Mouse (Mus musculus) lung, postnatal 25 days (tissue): ENCODE data around the gene Ncapd2.

Experiments
- DNase-seq: peaks from one replicate; pipeline ENCODE4 v3.0.0; 2022; ENCODE audit warnings: low spot score

The Ncapd2 gene

DNA sequence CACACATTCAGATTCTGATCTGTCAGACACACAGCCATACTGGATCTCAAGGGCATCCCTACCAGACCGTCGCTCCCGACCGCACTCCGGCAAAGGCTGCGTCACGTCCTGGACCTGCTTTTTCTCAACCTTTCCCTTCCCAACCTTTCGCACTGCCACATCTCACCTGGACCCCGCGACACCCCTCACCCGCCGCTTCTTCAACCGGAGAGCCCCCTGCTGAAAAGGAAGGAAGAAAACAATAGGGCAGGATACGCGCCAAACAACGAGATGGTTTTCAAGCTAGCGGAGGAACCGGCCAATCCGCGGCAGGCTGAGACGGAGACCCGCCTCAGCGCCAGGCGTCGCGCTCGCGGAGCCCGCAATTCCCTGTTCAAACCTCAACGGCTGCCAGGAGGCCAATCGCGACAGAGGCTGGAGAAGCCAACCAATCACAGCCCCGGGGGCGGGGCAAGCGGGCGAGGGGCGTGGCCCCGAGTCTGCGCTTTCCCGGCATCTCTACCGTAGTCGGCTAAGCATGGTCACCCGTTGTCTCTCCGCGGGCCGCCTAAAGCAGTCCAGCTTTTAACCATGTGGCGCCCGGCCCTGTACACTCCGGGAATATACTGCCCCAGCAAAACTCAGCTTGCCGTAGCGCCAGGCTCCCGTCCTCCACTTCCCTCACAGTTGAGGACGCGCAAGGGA is at the start of gene Ncapd2, which contains the start of gene Mrpl51:
Ncapd2 (minus strand) TSS at position 370 of the 684 bp plus-strand sequence.
Mrpl51 (plus strand) TSS at position 470 of the 684 bp plus-strand sequence.
- peak; percentile 98 for DNase-seq

DNA sequence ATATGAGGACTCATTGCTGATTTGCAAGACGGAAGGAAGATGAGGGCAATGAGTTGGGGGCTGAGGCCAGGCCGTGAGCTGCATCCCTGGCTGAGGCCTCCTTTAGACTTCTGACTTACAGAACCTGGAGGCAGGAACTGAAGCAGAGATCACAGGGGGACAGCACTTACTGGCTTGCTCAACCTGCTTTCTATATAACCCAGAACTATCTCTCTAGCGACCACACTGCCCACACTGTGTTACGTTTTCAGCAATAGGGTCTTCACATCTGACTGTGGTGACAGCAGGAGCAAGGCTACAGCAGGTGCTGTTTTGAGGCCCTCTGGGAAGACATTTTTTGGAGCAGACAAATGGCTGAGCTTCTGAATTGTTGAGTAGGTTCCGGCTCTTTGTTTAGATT is 49.1 kb upstream of the Ncapd2 start:
- no peak for DNase-seq

DNA sequence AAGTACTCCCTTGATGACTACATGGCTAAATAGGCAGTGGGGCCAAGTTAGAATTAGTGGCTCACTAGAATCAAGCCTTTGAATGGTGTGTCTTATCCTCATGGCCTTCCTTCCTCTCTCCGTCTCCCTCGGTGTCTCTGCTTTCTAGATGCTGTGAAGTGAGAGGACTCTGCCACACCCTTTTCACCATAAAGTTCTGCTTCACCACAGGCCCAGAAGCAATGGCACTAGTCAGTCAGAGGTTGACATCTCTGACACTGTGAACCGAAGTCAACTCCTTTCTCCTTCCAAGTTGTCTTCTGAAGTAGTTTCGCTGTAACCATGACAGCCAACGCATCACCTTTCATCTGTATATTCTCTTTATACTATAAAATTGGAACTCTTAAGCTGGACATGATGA is 48.0 kb upstream of the Ncapd2 start:
- no peak for DNase-seq

DNA sequence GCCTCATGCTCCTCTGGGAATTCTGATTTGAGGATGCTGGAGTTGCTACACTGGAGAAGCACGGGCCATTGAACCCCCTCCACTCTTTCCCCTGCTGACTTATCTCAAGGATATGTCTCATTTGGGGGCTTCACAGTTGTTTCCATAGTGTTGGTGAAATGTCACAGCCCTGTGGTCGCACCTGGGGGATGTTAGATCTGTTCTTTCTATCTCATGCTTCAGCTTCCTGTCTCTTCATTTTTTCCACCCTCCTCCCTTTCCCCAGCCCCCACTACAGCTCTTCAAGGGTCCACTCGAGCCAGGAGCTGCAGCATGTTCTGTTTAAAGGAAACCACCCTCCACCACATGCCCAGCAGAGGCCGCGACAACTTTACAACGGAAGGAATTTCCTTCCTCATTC is 46.9 kb upstream of the Ncapd2 start:
- DNase-seq, result no peak

DNA sequence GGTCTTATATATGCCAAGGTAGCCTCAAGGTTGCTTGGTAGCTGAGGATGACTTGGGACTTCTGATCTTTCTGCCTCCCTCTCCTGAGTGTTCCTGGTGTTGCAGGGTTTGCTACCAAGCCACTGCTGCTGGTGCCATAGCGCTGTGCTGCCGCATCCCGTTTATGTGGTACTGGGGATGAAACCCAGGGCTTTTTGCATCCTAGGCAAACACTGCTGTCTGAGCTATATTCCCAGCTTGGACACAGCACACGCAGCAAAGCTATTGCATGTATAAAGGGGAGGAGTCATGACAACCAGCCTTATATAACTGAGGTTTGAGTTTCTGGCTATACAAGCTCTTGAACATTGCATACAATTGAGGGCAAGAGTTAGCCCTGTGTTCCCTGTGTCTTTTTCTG is 45.9 kb upstream of the Ncapd2 start:
- no peak for DNase-seq

DNA sequence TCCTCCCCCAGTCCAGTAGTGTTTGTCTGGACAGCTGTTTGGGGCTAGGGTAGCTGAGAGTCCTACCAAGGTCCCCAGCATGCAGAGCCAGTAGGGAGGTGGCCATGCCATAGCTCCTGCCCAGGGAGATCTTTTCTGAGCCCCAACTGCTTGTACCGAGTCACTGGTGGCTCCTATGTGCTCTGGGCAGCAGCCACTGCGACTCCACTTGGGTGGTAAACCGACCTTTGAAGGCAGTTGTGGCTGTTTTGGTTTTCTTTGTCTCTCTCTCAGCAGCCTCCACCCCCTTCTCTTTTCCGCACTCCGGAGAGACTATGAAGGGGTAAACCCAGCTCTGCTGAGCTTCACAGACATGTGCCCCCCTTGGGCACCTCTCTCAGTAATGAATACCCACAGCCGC is 45.3 kb upstream of the Ncapd2 start, which contains the start of gene Cd27:
Cd27 (minus strand) TSS at position 229 of the 400 bp plus-strand sequence.
- DNase-seq, result no peak

DNA sequence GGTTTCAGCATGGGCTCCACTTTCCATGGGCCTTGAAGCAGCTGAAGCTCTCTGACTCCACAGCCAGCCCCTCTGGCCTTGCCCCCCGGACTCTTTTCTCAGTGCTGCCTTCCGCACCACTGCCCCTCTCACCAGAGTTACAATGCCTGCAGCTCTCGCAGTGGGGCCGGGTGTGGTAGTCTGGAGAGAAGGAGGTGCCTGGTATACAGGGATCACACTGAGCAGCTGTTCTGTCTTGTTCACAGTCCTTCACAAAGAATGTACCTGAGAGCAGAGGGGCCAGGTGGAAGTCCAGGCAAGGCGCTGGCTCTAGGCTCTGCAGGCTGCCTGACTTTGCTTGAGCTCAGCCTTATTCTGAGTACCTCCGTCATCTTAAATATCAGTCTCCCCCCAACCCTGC is 44.8 kb upstream of the Ncapd2 start:
- no peak for DNase-seq

DNA sequence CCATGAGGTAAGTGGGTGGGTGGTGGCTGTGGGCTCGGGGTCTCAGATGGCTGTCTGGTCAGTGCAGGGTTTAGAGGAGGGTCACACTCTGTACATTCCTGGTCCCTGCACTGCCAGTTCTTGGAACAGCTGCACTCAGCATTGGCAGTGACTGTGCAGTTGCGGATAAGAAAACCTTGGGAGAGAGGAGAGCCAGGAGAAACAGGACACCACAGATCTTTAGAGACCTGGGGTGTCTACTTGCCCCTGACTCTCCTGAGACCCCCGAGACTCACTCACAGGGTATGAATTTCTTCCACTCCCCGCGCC is 43.0 kb upstream of the Ncapd2 start:
- DNase-seq, result no peak

DNA sequence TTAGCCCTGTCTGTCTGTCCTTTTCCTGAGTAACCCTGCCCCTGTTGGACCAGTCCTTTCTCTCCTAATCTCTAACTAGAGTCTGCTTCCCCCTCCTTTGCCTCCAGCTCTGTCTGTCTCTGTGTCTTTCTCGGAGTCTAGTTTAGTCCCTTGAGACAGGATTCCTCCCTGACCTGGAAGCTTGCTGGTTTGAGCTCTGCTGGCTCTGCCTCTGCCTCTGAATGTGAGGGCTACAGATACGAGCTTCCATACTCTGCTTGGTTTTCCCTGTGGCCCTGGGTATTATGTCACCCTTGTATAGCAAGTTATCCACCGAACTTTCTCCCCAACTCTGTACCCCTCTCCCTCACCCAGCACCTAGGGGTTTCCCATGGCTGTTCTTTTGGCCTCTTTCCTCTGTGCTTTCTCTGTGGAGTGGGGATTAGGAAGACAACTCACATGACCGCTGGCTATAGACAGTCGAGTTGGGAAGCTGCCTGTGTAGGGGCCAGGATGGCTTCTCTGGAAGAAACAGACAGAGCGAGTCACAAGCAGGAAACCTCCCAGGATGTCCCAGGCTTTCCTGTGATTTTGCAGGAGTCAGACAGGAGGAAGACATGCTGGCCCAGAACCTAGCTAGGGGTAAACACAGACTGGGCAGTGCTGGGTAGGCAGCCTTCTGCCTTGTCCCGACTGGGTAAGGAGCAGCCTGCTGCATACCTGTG is 42.5 kb upstream of the Ncapd2 start:
- DNase-seq, result peak; percentile 47

DNA sequence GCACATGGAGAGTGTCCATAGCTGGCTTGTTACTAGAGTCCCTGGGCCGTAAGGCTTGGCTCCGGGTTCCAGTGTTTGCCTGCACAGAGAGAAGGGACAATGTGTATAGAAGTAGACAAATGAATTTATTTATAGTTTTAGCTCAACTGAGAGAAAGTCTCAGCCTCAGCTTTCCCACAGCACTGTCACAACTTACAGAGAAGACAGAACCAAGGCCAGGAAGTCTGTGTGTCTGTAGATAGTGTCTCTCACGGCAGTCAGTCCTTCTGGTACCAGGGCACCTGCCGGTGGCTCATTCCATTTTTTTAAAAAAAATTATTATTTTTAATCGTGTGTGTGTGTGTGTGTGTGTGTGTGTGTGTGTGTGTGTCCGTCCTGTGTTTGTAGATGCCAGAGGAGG is 41.0 kb upstream of the Ncapd2 start:
- no peak for DNase-seq

DNA sequence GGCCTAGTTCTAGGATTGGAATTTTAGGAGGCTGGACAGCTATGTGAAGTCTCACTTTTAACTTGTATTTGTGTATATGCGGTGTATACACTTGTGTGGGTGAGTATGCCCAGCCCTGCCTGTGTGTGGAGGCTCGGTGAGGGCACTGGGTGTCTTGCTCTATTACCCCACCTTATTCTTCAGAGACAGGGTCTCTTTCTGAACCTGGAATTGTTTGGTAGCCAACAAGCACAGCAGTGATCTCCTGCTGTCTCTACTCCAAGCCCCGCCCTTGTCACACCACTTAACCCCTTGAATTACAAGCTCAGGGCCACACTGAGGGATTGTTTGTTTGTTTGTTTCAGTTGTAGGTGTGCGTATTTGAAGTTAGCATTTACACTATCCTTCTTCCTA is 40.5 kb upstream of the Ncapd2 start:
- no peak for DNase-seq

DNA sequence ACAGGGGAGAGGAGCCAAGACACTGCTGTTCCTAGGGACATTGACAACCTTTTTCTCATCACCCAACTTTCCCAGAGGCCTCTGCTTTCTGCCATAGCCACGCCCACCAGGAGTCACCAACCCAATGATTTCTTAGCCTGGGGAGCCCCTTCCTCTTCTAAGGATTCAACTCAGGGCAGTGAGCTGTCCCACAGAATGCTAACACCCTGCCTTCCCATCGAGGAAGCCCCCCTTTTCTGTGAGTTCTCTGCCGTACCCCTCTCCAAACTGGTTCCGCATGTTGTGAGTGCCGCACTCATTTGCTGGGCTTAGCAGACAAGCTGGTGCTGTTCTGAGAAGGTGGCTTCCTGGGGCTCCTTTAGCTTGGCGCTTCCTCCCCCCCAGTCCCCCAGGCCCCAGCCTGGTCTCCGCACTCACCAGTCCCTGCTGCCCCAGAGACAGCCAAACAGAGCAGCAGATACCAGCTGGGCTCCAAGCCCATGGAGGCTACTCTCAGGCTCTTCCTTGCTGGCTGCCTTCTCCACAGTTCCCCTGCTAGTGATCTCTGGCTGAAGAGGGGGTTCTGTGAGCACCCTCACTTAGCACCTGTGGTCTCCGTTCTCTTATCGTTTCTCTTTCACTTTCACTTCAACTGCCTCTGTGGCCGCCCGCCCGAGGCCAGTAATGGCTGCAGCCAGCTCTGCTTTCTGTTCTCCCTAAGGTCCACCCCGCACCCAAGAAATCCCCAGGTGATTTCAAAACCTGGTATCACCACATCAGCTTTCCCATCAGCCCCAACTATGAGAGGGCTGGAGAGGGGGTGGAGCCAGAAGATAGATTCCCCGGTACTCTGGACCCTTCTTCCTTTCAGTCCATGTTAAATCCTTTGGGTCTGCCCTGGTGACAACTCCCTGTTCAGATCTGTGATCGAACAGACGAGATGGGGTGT is 39.9 kb upstream of the Ncapd2 start, which contains the start of gene Tapbpl:
Tapbpl (minus strand) TSS at position 744 of the 928 bp plus-strand sequence.
- DNase-seq, result peak; percentile 76

DNA sequence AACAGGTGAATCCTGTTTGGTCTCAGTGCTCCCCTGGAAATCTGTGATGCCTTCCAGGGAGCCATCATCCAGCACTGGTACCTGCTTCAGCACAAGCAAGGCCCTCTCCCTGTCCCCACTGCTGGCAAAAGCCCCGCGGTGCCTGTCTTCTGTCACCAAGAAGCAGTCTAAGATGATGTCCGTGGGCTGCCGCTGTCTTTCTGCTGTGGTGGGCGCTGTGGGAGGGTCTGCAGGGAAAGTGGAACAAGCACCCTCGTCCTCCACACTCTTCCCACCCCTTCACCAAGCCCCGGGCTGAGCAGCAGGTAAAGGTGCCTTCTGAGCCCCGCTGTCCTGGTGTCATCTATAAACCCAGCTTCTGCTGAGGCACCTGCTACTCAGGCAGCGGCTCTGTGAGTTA is 39.1 kb upstream of the Ncapd2 start:
- DNase-seq, result no peak

DNA sequence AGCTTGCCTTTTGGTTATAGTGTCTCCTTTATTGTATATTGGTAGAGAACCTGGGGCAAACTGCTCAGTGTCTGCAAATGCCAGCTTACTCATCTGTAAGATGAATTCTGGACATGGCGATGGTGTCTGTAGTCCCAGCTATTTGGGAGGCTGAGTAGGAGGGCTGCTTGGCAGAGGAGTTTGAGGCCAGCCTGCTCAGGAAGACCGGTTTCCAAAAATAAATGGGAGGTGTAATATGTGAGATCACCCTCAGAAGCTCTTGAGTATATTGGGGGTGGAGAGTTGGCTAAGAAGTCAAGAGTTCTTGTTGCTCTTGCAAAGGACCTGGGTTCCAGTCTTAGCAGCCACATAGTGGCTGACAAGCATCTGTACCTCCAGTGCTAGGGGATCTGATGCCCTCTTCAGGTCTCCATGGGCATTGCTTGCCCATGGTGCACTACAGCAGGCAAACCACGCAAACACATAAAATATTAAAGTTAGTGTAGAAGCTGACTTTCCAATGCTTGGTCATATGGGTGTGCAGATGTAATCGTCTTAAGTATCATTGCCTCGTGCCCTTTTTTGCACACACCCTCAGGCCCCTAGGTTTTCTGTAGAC is 34.1 kb upstream of the Ncapd2 start:
- no peak for DNase-seq

DNA sequence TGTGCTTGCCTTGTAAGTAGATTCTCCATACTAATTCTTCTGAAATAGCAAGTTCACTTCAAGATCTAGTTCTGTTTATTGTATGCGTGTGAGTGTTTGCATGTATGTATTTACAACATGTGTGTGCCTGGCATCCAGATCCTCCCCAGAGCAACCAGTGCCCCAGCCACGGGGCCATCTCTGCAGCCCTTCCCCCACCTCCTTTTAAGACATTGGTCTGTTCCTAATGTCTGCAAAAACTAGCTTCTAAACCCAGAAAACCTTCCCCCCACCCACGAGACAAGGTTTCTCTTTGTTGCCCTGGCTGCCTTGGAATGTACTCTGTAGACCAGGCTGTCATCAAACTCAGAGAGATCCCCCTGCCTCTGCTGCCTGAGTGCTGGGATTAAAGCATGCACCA is 31.1 kb upstream of the Ncapd2 start:
- no peak for DNase-seq

DNA sequence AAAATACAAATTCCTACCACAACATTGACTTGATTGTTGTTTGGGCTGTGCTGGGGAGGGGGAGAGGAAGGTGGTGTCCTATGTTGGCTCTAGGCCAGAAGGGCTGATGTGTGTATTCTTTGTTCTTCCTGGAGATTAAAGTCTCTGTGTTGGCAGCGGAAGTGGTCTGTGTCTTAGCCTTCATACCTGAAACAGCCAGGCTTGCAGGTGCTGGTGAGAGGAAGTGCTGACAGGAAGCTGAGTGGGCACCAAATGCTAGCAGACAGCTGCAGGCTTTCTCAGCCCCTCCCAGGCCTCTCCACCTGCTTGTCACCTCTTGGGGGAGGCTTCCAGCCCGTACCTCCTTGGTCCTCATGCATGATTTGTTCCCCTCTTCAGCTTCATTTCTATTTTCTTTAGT is 30.6 kb upstream of the Ncapd2 start:
- DNase-seq, result peak; percentile 74

DNA sequence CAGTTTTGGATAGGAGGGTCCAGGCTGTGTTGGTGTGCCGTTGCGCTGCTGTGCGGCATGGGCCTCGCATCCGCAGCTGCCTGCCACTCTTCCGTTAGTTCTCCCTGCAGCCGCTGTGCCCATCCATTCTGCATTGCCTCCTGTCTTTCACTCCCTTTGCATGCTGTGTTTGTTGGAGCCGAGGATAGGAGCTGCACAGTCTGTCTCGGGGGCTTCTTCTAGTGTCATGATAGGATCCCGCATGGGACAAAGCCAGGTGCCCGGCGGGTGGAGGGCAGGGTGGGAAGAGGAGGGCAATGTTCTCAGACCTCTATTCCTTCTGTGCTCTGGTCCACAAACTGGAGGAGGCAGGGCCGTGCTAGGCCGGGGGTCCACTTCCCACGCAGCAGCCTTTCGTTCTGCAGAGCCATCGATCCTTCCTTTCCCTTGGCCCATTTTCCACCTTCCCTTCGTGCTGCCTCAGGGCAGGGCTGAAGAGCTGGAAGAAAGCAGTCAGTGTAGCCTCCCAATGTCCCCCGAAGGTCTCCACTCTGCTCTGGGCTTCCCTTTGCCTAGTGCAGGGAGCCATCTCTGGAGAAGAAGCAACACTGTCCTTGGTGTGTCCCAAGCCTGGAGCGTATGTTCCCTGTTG is 29.7 kb upstream of the Ncapd2 start:
- DNase-seq, result no peak

DNA sequence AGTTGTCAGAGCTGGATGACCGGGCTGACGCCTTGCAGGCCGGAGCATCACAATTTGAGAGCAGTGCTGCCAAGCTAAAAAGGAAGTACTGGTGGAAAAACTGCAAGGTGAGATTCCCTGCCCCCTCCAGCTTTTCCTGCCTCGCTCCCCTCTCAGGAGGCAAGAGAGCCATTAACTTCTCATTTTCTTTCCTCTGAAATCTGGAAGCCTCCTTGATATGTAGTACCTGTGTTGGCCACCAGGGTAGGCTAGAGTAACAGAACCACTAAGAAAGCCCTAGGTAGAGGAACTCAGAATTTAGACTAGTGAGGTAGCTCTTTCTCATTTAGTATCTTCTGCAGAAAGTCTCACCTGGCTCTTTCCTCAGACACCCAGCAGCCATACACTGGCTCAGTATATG is 27.5 kb upstream of the Ncapd2 start:
- peak; percentile 78 for DNase-seq

DNA sequence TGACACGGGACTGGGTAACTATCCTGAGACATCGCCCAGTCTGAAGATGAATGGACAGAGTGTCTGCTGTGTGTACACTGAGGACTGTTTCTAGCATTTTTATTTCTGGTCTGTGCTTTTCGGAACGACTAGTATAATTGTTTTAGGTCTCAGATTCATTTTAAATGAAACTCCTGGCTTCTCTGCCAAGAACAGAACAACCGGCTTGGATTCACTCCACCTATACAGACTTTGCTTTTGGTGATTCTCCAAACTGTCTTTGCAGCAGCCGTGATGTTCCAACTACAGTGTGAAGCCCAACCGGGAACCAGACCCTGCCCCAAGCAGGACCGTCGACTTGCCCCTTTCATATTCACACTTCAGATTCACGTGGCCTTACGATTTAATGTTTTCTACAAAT is 26.4 kb upstream of the Ncapd2 start:
- no peak for DNase-seq

DNA sequence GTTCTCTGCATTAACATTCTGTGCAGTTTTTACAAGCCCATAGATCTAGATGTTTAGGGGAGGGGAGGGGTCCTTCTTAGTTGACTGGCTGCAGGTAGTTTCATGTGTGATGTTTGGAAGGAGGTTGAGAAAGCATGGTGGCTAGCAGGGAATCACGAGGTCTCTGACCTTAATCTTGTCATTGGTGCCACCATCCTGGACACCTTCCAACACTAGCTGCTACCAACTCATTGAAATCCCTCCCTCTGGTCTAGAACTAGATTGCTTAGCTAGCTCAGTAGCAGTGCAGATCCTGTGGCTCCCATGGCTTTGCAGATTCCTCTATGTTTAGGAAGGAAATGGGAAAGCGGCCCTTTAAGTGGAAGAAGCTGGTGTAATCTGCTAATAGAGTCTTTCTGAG is 25.4 kb upstream of the Ncapd2 start:
- no peak for DNase-seq

DNA sequence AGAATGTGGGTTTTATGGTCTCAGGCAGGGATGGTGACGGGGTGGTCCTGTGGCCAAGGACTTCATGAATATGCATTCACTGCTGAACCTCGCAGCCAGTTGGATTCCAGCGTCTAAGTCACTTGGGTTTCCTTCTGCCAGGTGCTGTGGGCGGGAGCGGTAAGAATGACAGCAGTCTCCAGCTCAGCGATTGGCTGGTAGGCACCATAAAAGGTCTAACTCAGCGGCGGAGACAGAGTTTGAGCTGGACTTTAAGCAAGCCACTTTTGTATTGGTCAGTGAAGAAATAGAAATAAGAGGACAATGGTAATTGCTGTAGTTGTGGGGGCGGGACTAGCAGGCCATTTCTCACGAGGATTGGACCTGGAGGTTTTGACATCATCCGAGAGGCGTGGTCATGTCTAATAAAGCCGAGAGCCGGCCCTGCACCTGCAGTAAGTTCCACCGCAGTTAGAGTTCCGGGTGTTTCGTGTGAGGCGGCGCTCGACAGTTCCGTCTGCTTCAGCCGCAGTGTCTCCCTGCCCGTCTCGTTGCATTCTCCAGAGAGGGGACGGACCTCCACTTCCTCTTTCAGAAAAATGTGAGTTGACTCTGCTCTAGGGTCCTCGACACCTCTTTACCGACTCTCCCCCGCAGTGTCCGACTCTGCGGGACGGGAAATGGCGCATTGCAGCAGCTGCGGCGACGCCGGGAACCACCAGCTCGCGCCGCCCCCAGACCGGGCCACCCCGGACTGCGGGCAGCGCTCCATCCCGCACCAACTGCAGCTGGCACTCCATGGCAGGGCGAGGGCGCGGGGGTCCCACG is 23.9 kb upstream of the Ncapd2 start, which contains the start of gene Vamp1:
Vamp1 (plus strand) TSS at position 404 of the 807 bp plus-strand sequence.
- DNase-seq, result peak; percentile 98
